Mouse (Mus musculus) hindbrain, postnatal 0 days (tissue): Measurements from ENCODE around the gene Wdr59. TPM values are rescaled to one million over a fixed set of nuclear protein-coding genes. Genes with fewer than 3 reads are reported as not detected.

ENCODE experiments used
- ATAC-seq: fragments of 200-750 bp; cut with Nextera tagmentation; 2 replicates; pipeline ENCODE4 v1.8.0; 2017; ENCODE audit warnings: mild to moderate bottlenecking, moderate TSS enrichment, moderate library complexity
- DNase-seq: peaks from one replicate; pipeline ENCODE4 v3.0.0-alpha.2; 2015; ENCODE audit warnings: low spot score
- H3K27ac ChIP-seq: fragments of 300-500 bp; sonication (generic); 2 replicates; pipeline ENCODE4 v1.5.1; 2014; ENCODE audit warnings: mild to moderate bottlenecking
- H3K27me3 ChIP-seq: fragments of 300-500 bp; sonication (generic); 2 replicates; pipeline ENCODE4 v1.6.1; 2014; ENCODE audit warnings: low read length, mixed read lengths; ENCODE audit not compliant: insufficient read depth
- H3K36me3 ChIP-seq: fragments of 300-500 bp; sonication (generic); 2 replicates; pipeline ENCODE4 v1.6.1; 2014; ENCODE audit warnings: low read length, mixed read lengths; ENCODE audit not compliant: insufficient read depth
- H3K4me1 ChIP-seq: fragments of 300-500 bp; sonication (generic); 2 replicates; pipeline ENCODE4 v1.6.1; 2014; ENCODE audit warnings: antibody characterized with exemption, low read length, mixed read lengths; ENCODE audit not compliant: insufficient read depth
- H3K4me2 ChIP-seq: fragments of 300-500 bp; sonication (generic); 2 replicates; pipeline ENCODE4 v1.6.1; 2014; ENCODE audit warnings: low read depth, mild to moderate bottlenecking, low read length, moderate library complexity, mixed read lengths
- H3K4me3 ChIP-seq: fragments of 300-500 bp; sonication (generic); 2 replicates; pipeline ENCODE4 v1.5.1; 2014; ENCODE audit warnings: low read length
- H3K9ac ChIP-seq: fragments of 300-500 bp; sonication (generic); replicated peaks from 2 replicates; pipeline ENCODE4 v1.6.1; 2014; ENCODE audit warnings: mild to moderate bottlenecking, low read length, moderate library complexity, mixed read lengths
- H3K9me3 ChIP-seq: fragments of 300-500 bp; sonication (generic); 2 replicates; pipeline ENCODE4 v1.6.1; 2016; ENCODE audit warnings: low read length, mixed read lengths
- CTCF ChIP-seq: IDR thresholded peaks from 2 replicates; pipeline ENCODE4 v1.5.1; 2016; ENCODE audit warnings: antibody characterized with exemption, control low read depth, low read depth
- WGBS: fragments of 180-500 bp; shearing (Covaris S2); extraction: QIAGEN DNeasy Blood & Tissue Kit; methylation state at CpG from one replicate; pipeline ENCODE4 v1.1.7; 2014; 5-methylcytosine and 5-hydroxymethylcytosine counted together
- polyA plus RNA-seq: library from polyadenylated mRNA; unstranded; fragments of >200 nt; fragmentation: Nextera tagmentation; extraction: Ambion mirVana; gene quantifications from 2 replicates; pipeline ENCODE4 v1.2.1, GENCODE M21; 2015
- total RNA-seq: library from RNA; depleted of rRNA; stranded (reverse); fragments of >200 nt; gene quantifications from 2 replicates; pipeline ENCODE4 v1.2.3, GENCODE M21; 2014

The Wdr59 gene
- total and polyA plus RNA-seq, 2 experiments from 2014 or later, result 6.4 to 15.0 TPM

DNA sequence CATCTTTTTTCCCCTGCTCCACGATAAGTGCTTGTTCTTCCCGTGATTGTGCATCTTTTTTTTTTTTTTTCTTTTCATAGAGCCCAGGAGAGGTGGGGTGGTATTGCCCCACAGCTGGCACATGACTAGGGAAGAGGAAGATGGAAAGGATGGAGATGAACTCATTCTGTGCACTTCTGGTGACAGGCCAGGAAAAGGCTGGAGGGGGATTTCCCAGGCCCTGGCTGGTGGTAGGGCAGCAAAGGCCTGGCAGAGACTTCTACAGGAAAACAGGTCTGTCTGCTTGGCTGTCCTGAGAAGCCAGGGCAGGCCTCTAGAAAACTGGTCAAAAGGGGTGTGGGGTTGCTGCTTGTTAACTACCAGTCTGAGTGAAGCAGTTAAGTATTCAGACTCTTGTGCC, 16.3 kb upstream of the Wdr59 start:
- H3K27ac ChIP-seq, result peak overlapping the region; percentile 95; the same call in 1 of the 2 replicates
- H3K36me3 ChIP-seq, result no peaks in the 10 kb centered on the region
- H3K9ac ChIP-seq, result peak overlapping the region; percentile 90
- peak overlapping the region; percentile 96 for H3K4me3 ChIP-seq
- peak; percentile 17 for DNase-seq
- no peak for ATAC-seq
- H3K27me3 ChIP-seq, result no peaks in the 10 kb centered on the region
- peaks cover 17% of the 10 kb centered on the region for H3K4me1 ChIP-seq
- peak overlapping the region; percentile 71 for H3K4me2 ChIP-seq
- no peak for TF ChIP-seq CTCF
- 0% methylated on average over 2 of the region's 2 CpGs for WGBS
- H3K9me3 ChIP-seq, result no peaks in the 10 kb centered on the region

GRCm38 (mm10) chr8:111537765-111538158, 15.9 kb upstream of the Wdr59 start:
- H3K4me1 ChIP-seq, result peaks cover 17% of the 10 kb centered on the region
- H3K9me3 ChIP-seq, result no peaks in the 10 kb centered on the region
- peak overlapping the region; percentile 96 for H3K4me3 ChIP-seq
- peak overlapping the region; percentile 71 for H3K4me2 ChIP-seq
- ATAC-seq (no peak), DNase-seq (peak; percentile 8)
- TF ChIP-seq CTCF, result no peak
- H3K9ac ChIP-seq, result peak overlapping the region; percentile 90
- H3K36me3 ChIP-seq, result no peaks in the 10 kb centered on the region
- H3K27me3 ChIP-seq, result no peaks in the 10 kb centered on the region
- 3% methylated on average over 8 of the region's 8 CpGs for WGBS
- H3K27ac ChIP-seq, result peak overlapping the region; percentile 95

DNA sequence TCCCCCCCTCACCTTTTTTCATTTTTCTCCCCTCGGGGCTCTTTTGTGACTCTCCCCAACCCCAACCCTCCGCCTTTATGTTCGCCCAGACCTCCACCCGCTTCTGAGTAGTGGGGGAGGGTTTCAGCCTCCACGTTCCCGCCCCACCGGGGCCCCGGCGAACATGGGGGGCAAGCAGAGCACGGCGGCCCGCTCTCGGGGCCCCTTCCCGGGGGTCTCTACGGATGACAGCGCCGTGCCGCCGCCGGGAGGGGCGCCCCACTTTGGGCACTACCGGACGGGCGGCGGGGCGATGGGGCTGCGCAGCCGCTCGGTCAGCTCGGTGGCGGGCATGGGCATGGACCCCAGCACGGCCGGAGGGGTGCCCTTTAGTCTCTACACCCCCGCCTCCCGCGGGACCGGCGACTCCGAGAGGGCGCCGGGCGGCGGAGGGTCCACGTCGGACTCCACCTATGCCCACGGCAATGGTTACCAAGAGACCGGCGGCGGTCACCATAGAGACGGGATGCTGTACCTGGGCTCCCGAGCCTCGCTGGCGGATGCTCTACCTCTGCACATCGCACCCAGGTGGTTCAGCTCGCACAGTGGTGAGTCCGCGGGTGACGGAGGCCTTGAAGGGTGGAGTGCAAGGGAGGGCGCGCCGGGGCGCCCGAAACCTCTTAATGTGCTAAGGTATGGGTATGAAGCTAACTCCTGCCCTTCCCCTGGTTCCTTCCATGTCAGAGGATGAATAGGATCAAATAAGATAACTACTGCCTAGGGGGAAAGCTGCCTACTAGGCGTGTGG, 15.3 kb upstream of the Wdr59 start:
- ATAC-seq (peak; percentile 58), DNase-seq (peak; percentile 55)
- WGBS, result under 1% methylated on average over 64 of the region's 64 CpGs
- Histone ChIP-seq H3K4me1 (peaks cover 17% of the 10 kb centered on the region), H3K9ac (peak overlapping the region; percentile 90), H3K4me3 (peak overlapping the region; percentile 96), H3K9me3 (no peaks in the 10 kb centered on the region), H3K4me2 (peak overlapping the region; percentile 71), H3K27ac (peak overlapping the region; percentile 95), H3K36me3 (no peaks in the 10 kb centered on the region), H3K27me3 (no peaks in the 10 kb centered on the region)
- no peak for TF ChIP-seq CTCF

DNA sequence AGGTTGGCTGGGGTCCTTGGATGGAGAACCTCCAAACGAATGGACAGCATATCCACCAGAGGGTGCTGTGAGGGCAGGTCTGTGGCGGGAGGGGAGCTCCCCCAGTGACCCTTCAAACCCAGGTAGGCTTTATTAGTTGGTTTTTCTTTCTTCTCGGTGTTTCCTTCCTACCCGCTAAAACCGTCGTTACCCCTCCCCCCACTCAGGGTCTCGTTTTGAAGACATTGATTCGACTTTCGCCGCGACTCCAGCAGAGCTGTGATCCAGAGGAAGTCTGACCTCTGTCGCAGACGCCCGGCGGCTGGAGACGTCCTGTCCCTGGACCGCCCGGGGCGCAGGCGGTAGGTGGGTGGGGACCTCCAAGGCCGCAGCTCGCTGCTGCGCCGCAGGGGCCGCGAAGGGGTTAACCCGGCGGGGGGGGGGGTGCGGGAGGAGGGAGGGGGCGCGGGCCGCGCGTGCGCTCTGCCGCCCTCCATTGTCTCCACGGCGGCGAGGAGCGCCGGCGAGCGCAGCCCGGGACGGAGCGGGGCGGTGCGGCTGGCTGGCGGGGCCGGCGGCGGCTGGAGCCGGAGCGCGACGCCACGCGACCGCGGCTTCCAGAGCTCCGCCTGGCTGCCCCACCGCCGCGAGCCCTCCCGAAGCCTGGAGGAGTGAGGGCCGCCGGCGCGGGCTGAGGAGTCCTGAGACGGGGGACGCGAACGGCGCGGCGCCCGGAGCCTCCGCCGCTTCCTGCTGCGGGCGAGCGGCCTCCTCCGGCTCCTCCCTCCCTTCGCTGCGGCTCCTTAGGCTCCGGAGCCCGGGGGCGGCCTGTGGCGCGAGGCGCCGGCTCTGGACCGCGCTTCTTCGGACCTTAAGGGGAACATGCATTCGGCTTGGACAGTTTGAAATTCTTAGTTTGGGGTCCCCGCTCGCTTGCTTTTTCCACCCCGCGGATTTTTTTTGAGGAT, 14.4 kb upstream of the Wdr59 start, which contains the start of gene Znrf1:
Znrf1 (plus strand) TSS at position 67 of the 947 bp plus-strand sequence.
- Histone ChIP-seq H3K27ac (peak within 1 kb of the TSS; percentile 95), H3K4me1 (peaks cover 17% of the 10 kb centered on the region), H3K36me3 (no peaks in the 10 kb centered on the region), H3K9ac (peak within 1 kb of the TSS; percentile 90), H3K27me3 (no peaks in the 10 kb centered on the region), H3K4me3 (peak within 1 kb of the TSS; percentile 96), H3K4me2 (peak within 1 kb of the TSS; percentile 71), H3K9me3 (no peaks in the 10 kb centered on the region)
- TF ChIP-seq CTCF, result peak; percentile 68
- peak; percentile 91 for ATAC-seq
- peak; percentile 84 for DNase-seq
- WGBS, result 1% methylated on average over 80 of the region's 100 CpGs

GRCm38 (mm10) chr8:111535491-111535890, 13.6 kb upstream of the Wdr59 start:
- no peak for TF ChIP-seq CTCF
- Histone ChIP-seq H3K36me3 (no peaks in the 10 kb centered on the region), H3K9ac (no peak overlapping the region; the same call in 1 of the 2 replicates), H3K4me3 (peak overlapping the region; percentile 96; the same call in 1 of the 2 replicates), H3K4me1 (peaks cover 11% of the 10 kb centered on the region), H3K9me3 (no peaks in the 10 kb centered on the region), H3K4me2 (peak overlapping the region; percentile 71), H3K27ac (no peak overlapping the region), H3K27me3 (no peaks in the 10 kb centered on the region)
- 31% methylated on average over 5 of the region's 5 CpGs for WGBS
- DNase-seq (no peak), ATAC-seq (no peak)

DNA sequence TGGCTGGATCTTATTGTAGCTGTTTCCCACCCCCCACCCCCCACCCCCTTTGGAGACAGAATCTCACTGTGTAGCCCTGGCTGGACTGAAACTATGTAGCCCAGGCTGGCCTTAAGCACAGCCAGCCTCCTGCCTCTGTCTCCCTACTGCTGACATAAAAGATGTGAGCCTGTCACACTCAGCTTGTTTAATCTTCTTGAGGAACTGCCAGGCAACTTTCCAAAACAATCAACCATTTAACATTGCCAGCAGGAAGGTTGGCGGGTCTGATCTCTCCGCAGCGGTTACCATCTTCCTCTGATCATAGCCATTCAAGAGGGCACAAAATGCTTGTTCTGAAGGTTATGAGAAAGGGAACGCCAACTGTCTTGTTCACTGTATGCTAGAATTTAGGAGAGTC, 11.6 kb upstream of the Wdr59 start:
- H3K4me2 ChIP-seq, result no peak overlapping the region
- H3K27me3 ChIP-seq, result no peaks in the 10 kb centered on the region
- H3K4me1 ChIP-seq, result no peaks in the 10 kb centered on the region
- no peak for TF ChIP-seq CTCF
- no peak for ATAC-seq
- WGBS, result 42% methylated on average over 4 of the region's 4 CpGs
- H3K36me3 ChIP-seq, result no peaks in the 10 kb centered on the region
- H3K9me3 ChIP-seq, result no peaks in the 10 kb centered on the region
- peak; percentile 28 for DNase-seq
- H3K27ac ChIP-seq, result no peak overlapping the region
- no peak overlapping the region for H3K9ac ChIP-seq
- H3K4me3 ChIP-seq, result no peak overlapping the region
